8 mouse cellular contexts compared by ENCODE assay signal in genomic region chr7:44997940-44998428, GRCm38 (mm10). TPM values are rescaled to one million over a fixed set of nuclear protein-coding genes. Genes with fewer than 3 reads are reported as not detected.
A peak's percentile ranks its signal among the peaks of the same experiment; 100 is the strongest.
DNase-seq lines count a peak whose midpoint lies in the region; ATAC-seq and TF ChIP-seq lines count a peak whose summit lies in the region.

No protein-coding gene starts in this region.

- H3K4me1 ChIP-seq in kidney, embryonic 15.5 days: peaks cover 45% of the 10 kb centered on the region
- H3K4me1 ChIP-seq in cortical plate, adult 2 months (ENCODE audit: control insufficient read depth, insufficient read depth, low read length): no peaks in the 10 kb centered on the region
- H3K4me1 ChIP-seq in hindbrain, embryonic 14.5 days (replicated peaks; ENCODE audit: control insufficient read depth, insufficient read depth, low read length): peaks cover 13% of the 10 kb centered on the region
- H3K4me1 ChIP-seq in midbrain, embryonic 15.5 days: peaks cover 35% of the 10 kb centered on the region

- DNase-seq in kidney, adult 11 months: no peak
- no peak for DNase-seq in hindbrain, embryonic 14.5 days (ENCODE audit: low spot score)
- no peak for DNase-seq in gastrocnemius, adult 18-20 months (ENCODE audit: low spot score)
- no peak for DNase-seq in gastrocnemius, postnatal 25 days
- no peak for DNase-seq in urinary bladder, postnatal 14 days (ENCODE audit: low spot score)

- peak overlapping the region; percentile 79 for H3K4me3 ChIP-seq in kidney, embryonic 15.5 days (replicated peaks)
- H3K4me3 ChIP-seq in cortical plate, adult 2 months (ENCODE audit: insufficient read depth, low read length): peak overlapping the region; percentile 30
- H3K4me3 ChIP-seq in hindbrain, embryonic 14.5 days (replicated peaks; ENCODE audit: low read length): peak overlapping the region; percentile 62
- peak overlapping the region; percentile 49 for H3K4me3 ChIP-seq in midbrain, embryonic 15.5 days

- no peaks in the 10 kb centered on the region for H3K9me3 ChIP-seq in kidney, embryonic 15.5 days (replicated peaks)
- H3K9me3 ChIP-seq in hindbrain, embryonic 14.5 days (ENCODE audit: control insufficient read depth, low read length): no peaks in the 10 kb centered on the region
- no peaks in the 10 kb centered on the region for H3K9me3 ChIP-seq in midbrain, embryonic 15.5 days

- peak overlapping the region; percentile 91 for H3K4me2 ChIP-seq in kidney, embryonic 15.5 days
- peak overlapping the region; percentile 96 for H3K4me2 ChIP-seq in hindbrain, embryonic 14.5 days (replicated peaks)
- H3K4me2 ChIP-seq in midbrain, embryonic 15.5 days: peak overlapping the region; percentile 76

- H3K27ac ChIP-seq in kidney, embryonic 15.5 days: peak overlapping the region; percentile 94
- H3K27ac ChIP-seq in cortical plate, adult 2 months (ENCODE audit: insufficient read depth, low read length): no peak overlapping the region
- H3K27ac ChIP-seq in hindbrain, embryonic 14.5 days: peak overlapping the region; percentile 77
- peak overlapping the region; percentile 69 for H3K27ac ChIP-seq in midbrain, embryonic 15.5 days

- ATAC-seq in kidney, embryonic 15.5 days (replicated peaks; ENCODE audit: low FRiP score): no peak
- ATAC-seq in hindbrain, embryonic 14.5 days (ENCODE audit: low FRiP score): no peak; the same call in 1 of the 2 replicates
- ATAC-seq in midbrain, embryonic 15.5 days (replicated peaks): no peak; the same call in 1 of the 2 replicates

- H3K9ac ChIP-seq in kidney, embryonic 15.5 days: peak overlapping the region; percentile 70
- peak overlapping the region; percentile 80 for H3K9ac ChIP-seq in hindbrain, embryonic 14.5 days
- H3K9ac ChIP-seq in midbrain, embryonic 15.5 days: peak overlapping the region; percentile 48

- no peak for TF ChIP-seq CTCF in cortical plate, adult 2 months (IDR thresholded peaks at IDR 0.05; ENCODE audit: extremely low read depth, insufficient read depth, low read length)

- H3K27me3 ChIP-seq in kidney, embryonic 15.5 days: no peaks in the 10 kb centered on the region
- no peaks in the 10 kb centered on the region for H3K27me3 ChIP-seq in hindbrain, embryonic 14.5 days (ENCODE audit: control insufficient read depth, insufficient read depth, low read length)
- H3K27me3 ChIP-seq in midbrain, embryonic 15.5 days (replicated peaks): no peaks in the 10 kb centered on the region

- 2% methylated on average over 15 of the region's 15 CpGs for WGBS in kidney, embryonic 15.5 days
- 4% methylated on average over 15 of the region's 15 CpGs for WGBS in hindbrain, embryonic 14.5 days
- 5% methylated on average over 15 of the region's 15 CpGs for WGBS in midbrain, embryonic 15.5 days

- TF ChIP-seq POLR2A in cortical plate, adult 2 months (IDR thresholded peaks at IDR 0.05; ENCODE audit: extremely low read depth, insufficient read depth, low read length): no peak

- H3K36me3 ChIP-seq in kidney, embryonic 15.5 days: peaks cover 67% of the 10 kb centered on the region
- peaks cover 41% of the 10 kb centered on the region for H3K36me3 ChIP-seq in hindbrain, embryonic 14.5 days (replicated peaks; ENCODE audit: control insufficient read depth, insufficient read depth)
- H3K36me3 ChIP-seq in midbrain, embryonic 15.5 days (replicated peaks): peaks cover 22% of the 10 kb centered on the region

RNA-seq across cellular contexts. Expression of gene Bcl2l12, which starts 0.5 kb away (rescaled TPM):
- polyA plus RNA-seq in kidney, embryonic 15.5 days (2015; fragmentation: Nextera tagmentation; extraction: Ambion mirVana): 60.7 and 66.5 TPM in 2 replicates
- polyA plus RNA-seq in cortical plate, adult 2 months (2012; rRNA removed): 6.0 and 6.2 TPM in 2 replicates
- polyA plus RNA-seq in hindbrain, embryonic 14.5 days (2014; fragmentation: Nextera tagmentation; extraction: Ambion mirVana): 9.2 and 12.6 TPM in 2 replicates
- 10.0 and 12.3 TPM in 2 replicates for polyA plus RNA-seq in midbrain, embryonic 15.5 days (2015; fragmentation: Nextera tagmentation; extraction: Ambion mirVana)
- 1 to 10 TPM; 8.4 to 8.5 TPM for total RNA-seq in gastrocnemius, adult 18-20 months (2021)
- 1 to 10 TPM; 7.4 to 9.6 TPM for total RNA-seq in gastrocnemius, postnatal 25 days (2021)

RNA-seq across cellular contexts. Expression of gene Irf3, which starts 0.5 kb away (rescaled TPM):
- 86.4 and 90.4 TPM in 2 replicates for polyA plus RNA-seq in kidney, embryonic 15.5 days (2015; fragmentation: Nextera tagmentation; extraction: Ambion mirVana)
- polyA plus RNA-seq in cortical plate, adult 2 months (2012; rRNA removed): 82.4 and 87.4 TPM in 2 replicates
- polyA plus RNA-seq in hindbrain, embryonic 14.5 days (2014; fragmentation: Nextera tagmentation; extraction: Ambion mirVana): 52.1 and 56.9 TPM in 2 replicates
- polyA plus RNA-seq in midbrain, embryonic 15.5 days (2015; fragmentation: Nextera tagmentation; extraction: Ambion mirVana): 61.9 and 66.8 TPM in 2 replicates
- 10 to 100 TPM; 15.0 to 19.1 TPM for total RNA-seq in gastrocnemius, adult 18-20 months (2021)
- 10 to 100 TPM; 16.1 to 20.9 TPM for total RNA-seq in gastrocnemius, postnatal 25 days (2021)

RNA-seq across cellular contexts. Expression of gene Prmt1, which starts 11.6 kb away (rescaled TPM):
- polyA plus RNA-seq in kidney, embryonic 15.5 days (2015; fragmentation: Nextera tagmentation; extraction: Ambion mirVana): 704 and 710 TPM in 2 replicates
- polyA plus RNA-seq in cortical plate, adult 2 months (2012; rRNA removed): 162 and 169 TPM in 2 replicates
- 194 and 210 TPM in 2 replicates for polyA plus RNA-seq in hindbrain, embryonic 14.5 days (2014; fragmentation: Nextera tagmentation; extraction: Ambion mirVana)
- 697 and 717 TPM in 2 replicates for polyA plus RNA-seq in midbrain, embryonic 15.5 days (2015; fragmentation: Nextera tagmentation; extraction: Ambion mirVana)
- 100 to 1,000 TPM; 119 to 139 TPM for total RNA-seq in gastrocnemius, adult 18-20 months (2021)
- total RNA-seq in gastrocnemius, postnatal 25 days (2021): 100 to 1,000 TPM; 119 to 142 TPM

RNA-seq across cellular contexts. Expression of gene Scaf1, which starts 18.2 kb away (rescaled TPM):
- 35.5 and 40.1 TPM in 2 replicates for polyA plus RNA-seq in kidney, embryonic 15.5 days (2015; fragmentation: Nextera tagmentation; extraction: Ambion mirVana)
- polyA plus RNA-seq in cortical plate, adult 2 months (2012; rRNA removed): 126 and 128 TPM in 2 replicates
- polyA plus RNA-seq in hindbrain, embryonic 14.5 days (2014; fragmentation: Nextera tagmentation; extraction: Ambion mirVana): 59.7 and 61.9 TPM in 2 replicates
- 54.5 and 56.7 TPM in 2 replicates for polyA plus RNA-seq in midbrain, embryonic 15.5 days (2015; fragmentation: Nextera tagmentation; extraction: Ambion mirVana)
- total RNA-seq in gastrocnemius, adult 18-20 months (2021): 10 to 100 TPM; 41.3 to 46.2 TPM
- 10 to 100 TPM; 35.8 to 38.1 TPM for total RNA-seq in gastrocnemius, postnatal 25 days (2021)

RNA-seq across cellular contexts. Expression of gene Rras, which starts 19.8 kb away (rescaled TPM):
- 32.6 and 43.2 TPM in 2 replicates for polyA plus RNA-seq in kidney, embryonic 15.5 days (2015; fragmentation: Nextera tagmentation; extraction: Ambion mirVana)
- 34.2 and 38.3 TPM in 2 replicates for polyA plus RNA-seq in cortical plate, adult 2 months (2012; rRNA removed)
- 14.2 and 15.2 TPM in 2 replicates for polyA plus RNA-seq in hindbrain, embryonic 14.5 days (2014; fragmentation: Nextera tagmentation; extraction: Ambion mirVana)
- polyA plus RNA-seq in midbrain, embryonic 15.5 days (2015; fragmentation: Nextera tagmentation; extraction: Ambion mirVana): 12.5 and 15.2 TPM in 2 replicates
- 10 to 100 TPM; 20.8 to 26.8 TPM for total RNA-seq in gastrocnemius, adult 18-20 months (2021)
- total RNA-seq in gastrocnemius, postnatal 25 days (2021): 10 to 100 TPM; 22.5 to 30.6 TPM
